Mouse (Mus musculus): Measurements from ENCODE around the gene 1110004F10Rik. TPM values are rescaled to one million over a fixed set of nuclear protein-coding genes. Genes with fewer than 3 reads are reported as not detected.
A peak's percentile ranks its signal among the peaks of the same experiment; 100 is the strongest.
"Not testable (repeated sequence)": the region's sequence is repeated elsewhere in the genome, so short reads cannot be mapped to it uniquely, and the experiment has no call there.

The 1110004F10Rik gene
- total and polyA plus RNA-seq, 2 experiments from 2014 or later, result 148 to 329 TPM

DNA sequence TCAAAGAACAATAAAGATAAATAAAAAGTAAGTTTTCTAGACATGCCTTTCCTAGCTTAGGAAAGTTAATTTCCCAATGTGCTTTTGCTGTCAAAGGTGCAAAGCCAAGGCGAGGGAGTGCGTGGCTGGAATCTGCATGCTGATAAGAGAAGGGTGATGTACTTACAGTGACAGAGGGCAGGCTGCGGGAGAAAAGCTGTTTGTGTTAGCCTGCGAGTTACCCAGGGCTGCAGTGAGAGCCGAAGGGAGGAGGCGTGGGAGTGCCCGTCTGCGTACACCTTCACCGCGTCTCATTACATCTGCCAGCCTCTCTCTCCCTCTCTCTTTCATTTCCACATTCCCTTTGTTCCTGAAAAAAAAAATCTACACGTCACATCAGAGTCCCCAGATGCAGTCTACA, 686 bp upstream of the 1110004F10Rik start, which contains the start of gene Sox6:
Gene Sox6, minus strand, starts transcription at position 286 of the 400 bp plus-strand sequence.
- TF ChIP-seq CTCF (IDR thresholded peaks at IDR 0.05; ENCODE audit: low read depth), result no peak
- no peak within 1 kb of the TSS; the same call in 1 of the 2 replicates for H3K9ac ChIP-seq (replicated peaks; ENCODE audit: low read length)
- peak within 1 kb of the TSS; percentile 42 for H3K4me3 ChIP-seq (ENCODE audit: low read length)
- DNase-seq (ENCODE audit: low spot score) (peak; percentile 12), ATAC-seq (no peak)
- H3K9me3 ChIP-seq (ENCODE audit: low read length), result no peaks in the 10 kb centered on the region
- H3K4me2 ChIP-seq (ENCODE audit: low read depth, low read length), result peak within 1 kb of the TSS; percentile 84
- peaks cover 16% of the 10 kb centered on the region for H3K27me3 ChIP-seq (ENCODE audit: insufficient read depth, low read length)
- peaks cover 12% of the 10 kb centered on the region for H3K4me1 ChIP-seq (ENCODE audit: insufficient read depth, low read length)
- 2% methylated on average over 11 of the region's 11 CpGs for WGBS
- no peak within 1 kb of the TSS for H3K27ac ChIP-seq
- no peaks in the 10 kb centered on the region for H3K36me3 ChIP-seq (ENCODE audit: insufficient read depth, low read length)

DNA sequence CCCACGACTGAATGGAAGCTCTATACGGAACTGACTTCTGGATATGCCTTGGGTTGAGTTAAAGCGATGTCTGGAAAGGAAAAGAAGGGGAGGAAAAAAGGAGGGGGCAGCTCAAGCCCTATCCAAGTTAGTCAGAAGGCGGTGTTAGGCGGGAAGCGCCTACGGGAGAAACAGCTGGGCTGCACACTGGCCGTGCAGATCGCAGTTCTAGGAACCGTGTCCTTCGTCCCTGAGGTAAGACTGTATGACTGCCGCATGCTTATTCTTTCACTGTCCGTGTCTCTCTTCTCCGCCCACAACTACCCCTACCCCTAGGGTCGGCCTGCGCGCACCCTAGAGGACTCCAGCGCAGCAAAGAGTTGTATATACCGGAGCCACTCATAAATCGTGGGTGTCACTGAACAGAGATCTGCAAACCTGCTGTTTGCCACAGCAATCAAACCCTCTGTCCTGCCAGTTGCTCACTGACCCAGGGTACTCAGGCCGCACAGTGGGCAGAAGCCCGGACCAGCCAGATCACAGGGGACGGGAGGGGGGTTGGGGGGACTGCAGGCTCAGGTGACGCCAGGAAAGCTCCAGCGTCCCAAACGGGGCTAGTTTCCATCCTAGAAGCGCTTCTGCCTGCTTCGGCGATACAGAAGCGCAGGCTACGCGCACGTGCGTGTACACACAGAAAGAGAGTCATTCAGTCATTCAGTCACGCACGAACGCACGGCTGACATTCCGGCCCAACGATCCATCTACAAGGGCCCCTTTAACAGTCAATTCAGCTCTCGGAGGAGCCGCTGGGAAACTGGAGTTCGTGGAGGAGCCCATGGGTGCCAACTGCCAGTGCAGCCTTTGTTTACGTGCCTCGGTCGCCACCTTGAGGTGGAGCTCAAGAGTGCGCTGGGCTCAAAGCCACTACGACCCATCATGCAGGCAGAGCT, 605 bp downstream of the 1110004F10Rik start:
- DNase-seq (ENCODE audit: low spot score) (peak; percentile 93), ATAC-seq (peak; percentile 94)
- peaks cover 6% of the 10 kb centered on the region; the same call in 1 of the 2 replicates for H3K4me1 ChIP-seq (ENCODE audit: insufficient read depth, low read length)
- H3K27ac ChIP-seq, result no peak overlapping the region; the same call in 1 of the 2 replicates
- H3K36me3 ChIP-seq (ENCODE audit: insufficient read depth, low read length), result no peaks in the 10 kb centered on the region
- under 1% methylated on average over 48 of the region's 48 CpGs for whole genome bisulfite sequencing
- peaks cover 14% of the 10 kb centered on the region for H3K27me3 ChIP-seq (ENCODE audit: insufficient read depth, low read length)
- H3K4me3 ChIP-seq (ENCODE audit: low read length), result peak overlapping the region; percentile 42
- peak overlapping the region; percentile 84 for H3K4me2 ChIP-seq (ENCODE audit: low read depth, low read length)
- peak; percentile 96 for TF ChIP-seq CTCF (IDR thresholded peaks at IDR 0.05; ENCODE audit: low read depth)
- no peaks in the 10 kb centered on the region for H3K9me3 ChIP-seq (ENCODE audit: low read length)
- H3K9ac ChIP-seq (replicated peaks; ENCODE audit: low read length), result peak overlapping the region; percentile 34

DNA sequence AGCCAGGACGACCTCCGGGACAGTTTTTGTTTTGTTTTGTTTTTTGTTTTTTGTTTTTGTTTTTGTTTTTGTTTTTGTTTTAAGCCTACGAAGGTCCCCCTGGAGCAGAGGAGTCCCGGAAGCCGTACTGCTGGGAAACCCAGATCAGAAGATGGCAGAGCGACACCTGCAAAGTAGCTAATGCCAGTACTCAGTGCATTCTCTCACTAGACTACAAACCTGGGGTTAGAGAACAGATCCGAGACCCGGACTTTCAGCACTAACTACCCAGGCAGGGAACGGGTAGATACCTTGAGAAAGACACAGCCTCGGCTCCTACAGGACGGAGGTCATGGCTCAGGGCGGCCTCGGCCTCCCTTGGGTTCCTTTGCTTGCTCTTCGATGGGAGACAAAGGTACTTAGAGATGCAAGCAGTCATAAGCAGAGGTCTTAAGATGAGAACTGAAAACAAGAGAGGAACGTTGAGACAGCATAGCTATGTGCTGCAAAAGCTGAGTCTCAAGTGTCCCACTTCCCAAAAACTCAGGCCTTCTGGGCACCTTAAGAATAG, 1.3 kb downstream of the 1110004F10Rik start:
- H3K27me3 ChIP-seq (ENCODE audit: insufficient read depth, low read length), result peaks cover 8% of the 10 kb centered on the region
- H3K4me1 ChIP-seq (ENCODE audit: insufficient read depth, low read length), result peaks cover 6% of the 10 kb centered on the region; the same call in 1 of the 2 replicates
- DNase-seq (ENCODE audit: low spot score) (no peak), ATAC-seq (0 out of 2 replicates have a peak, but pooled peaks have one; percentile 34)
- WGBS, result 16% methylated on average over 15 of the region's 15 CpGs
- peak overlapping the region; percentile 84 for H3K4me2 ChIP-seq (ENCODE audit: low read depth, low read length)
- no peak for TF ChIP-seq CTCF (IDR thresholded peaks at IDR 0.05; ENCODE audit: low read depth)
- H3K36me3 ChIP-seq (ENCODE audit: insufficient read depth, low read length), result no peaks in the 10 kb centered on the region
- H3K9ac ChIP-seq (replicated peaks; ENCODE audit: low read length), result no peak overlapping the region
- no peak overlapping the region for H3K27ac ChIP-seq
- peak overlapping the region; percentile 42 for H3K4me3 ChIP-seq (ENCODE audit: low read length)
- H3K9me3 ChIP-seq (ENCODE audit: low read length), result no peaks in the 10 kb centered on the region

DNA sequence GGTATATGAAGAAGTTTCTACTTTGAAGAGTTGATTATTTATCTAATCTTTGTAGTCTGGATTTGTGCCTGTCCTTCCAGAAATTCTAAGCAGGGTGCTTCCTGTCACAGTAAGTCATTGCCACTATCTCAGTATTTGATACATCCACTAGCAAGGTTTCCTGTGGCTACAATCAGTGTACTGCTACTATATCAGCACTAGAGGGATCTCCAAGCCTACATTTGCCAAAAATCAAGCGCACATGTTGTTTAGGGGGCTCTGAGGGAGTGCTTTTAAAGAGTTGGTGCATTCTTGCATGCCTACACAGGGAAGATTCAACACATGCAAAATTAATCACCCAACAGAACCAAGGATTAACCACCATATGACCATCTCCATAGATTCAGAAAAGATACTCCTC, 21.5 kb downstream of the 1110004F10Rik start:
- peak; percentile 30 for DNase-seq (ENCODE audit: low spot score)
- Histone ChIP-seq H3K4me2 (ENCODE audit: low read depth, low read length) (no peak overlapping the region), H3K4me1 (ENCODE audit: insufficient read depth, low read length) (no peaks in the 10 kb centered on the region), H3K9ac (replicated peaks; ENCODE audit: low read length) (no peak overlapping the region), H3K4me3 (ENCODE audit: low read length) (no peak overlapping the region), H3K27me3 (ENCODE audit: insufficient read depth, low read length) (no peaks in the 10 kb centered on the region), H3K27ac (no peak overlapping the region), H3K36me3 (ENCODE audit: insufficient read depth, low read length) (no peaks in the 10 kb centered on the region), H3K9me3 (ENCODE audit: low read length) (no peaks in the 10 kb centered on the region)
- peak; percentile 58 for TF ChIP-seq CTCF (IDR thresholded peaks at IDR 0.05; ENCODE audit: low read depth)
- WGBS, result 29% methylated on average over 1 of the region's 1 CpGs
- no peak for ATAC-seq

DNA sequence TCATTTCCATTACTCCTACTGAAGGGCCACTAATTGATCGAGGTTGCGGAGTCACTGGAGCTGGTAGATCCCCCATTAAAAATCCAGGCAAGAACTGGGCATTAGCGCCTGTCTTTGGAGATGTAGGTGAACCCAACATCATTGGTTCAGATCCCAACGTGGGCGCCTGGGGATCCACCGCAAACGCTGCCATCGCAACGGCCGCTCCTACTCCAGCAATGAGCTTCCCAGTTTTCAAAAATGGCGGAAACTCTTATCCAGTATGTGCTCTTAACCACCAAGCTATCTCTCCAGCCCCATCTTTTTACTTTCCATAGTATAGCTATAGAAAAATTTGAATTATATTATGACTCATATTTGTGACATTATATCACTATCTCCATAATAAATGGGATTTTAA, 45.2 kb downstream of the 1110004F10Rik start, which contains the start of gene Gm4353:
Gene Gm4353, minus strand, starts transcription at position 270 of the 400 bp plus-strand sequence.
- H3K36me3 ChIP-seq (ENCODE audit: insufficient read depth, low read length); DNase-seq (ENCODE audit: low spot score); H3K4me3 ChIP-seq (ENCODE audit: low read length); H3K9me3 ChIP-seq (ENCODE audit: low read length); H3K27ac ChIP-seq; H3K4me1 ChIP-seq (ENCODE audit: insufficient read depth, low read length); H3K9ac ChIP-seq (replicated peaks; ENCODE audit: low read length); ATAC-seq; H3K4me2 ChIP-seq (ENCODE audit: low read depth, low read length); H3K27me3 ChIP-seq (ENCODE audit: insufficient read depth, low read length): not testable (repeated sequence)
- 96% methylated on average over 11 of the region's 11 CpGs for WGBS

DNA sequence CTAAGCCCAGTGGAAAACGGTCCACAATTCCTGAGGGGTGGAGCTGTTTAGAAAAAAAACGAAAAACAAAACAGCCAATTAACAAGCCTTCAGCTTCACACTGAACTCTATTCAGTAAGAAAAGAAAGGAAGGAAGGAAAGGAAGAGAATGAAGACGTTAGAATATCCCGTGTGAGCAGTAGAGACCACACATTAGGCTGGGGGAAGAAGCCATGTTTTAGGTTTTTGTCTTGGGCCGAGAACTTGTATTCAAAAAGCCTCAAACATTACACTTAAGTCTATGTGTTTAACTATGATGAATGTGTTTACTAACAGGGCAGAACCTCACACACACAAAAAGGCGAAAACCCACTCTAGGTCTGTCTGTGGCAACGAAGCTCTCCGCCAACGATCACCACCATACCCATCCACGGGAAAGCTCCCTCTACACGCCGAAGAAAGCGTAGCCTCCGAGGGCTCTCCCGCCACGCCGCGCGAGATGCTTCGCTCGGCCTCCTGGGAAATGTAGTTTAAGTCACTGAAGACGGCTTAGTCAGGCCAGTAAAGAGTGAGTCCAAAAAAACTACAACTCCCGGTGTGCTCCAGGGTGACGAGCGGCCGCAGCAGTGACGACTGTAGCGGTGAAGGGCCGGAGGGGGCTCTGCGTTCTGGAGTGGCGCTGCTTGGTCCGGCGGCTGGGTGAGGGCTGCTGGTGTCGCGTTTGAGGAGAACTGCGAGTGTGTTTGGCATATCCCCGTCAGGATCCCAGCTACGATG, 53.7 kb downstream of the 1110004F10Rik start:
- DNase-seq (ENCODE audit: low spot score) (peak; percentile 99), ATAC-seq (peak; percentile 100)
- Histone ChIP-seq H3K4me1 (ENCODE audit: insufficient read depth, low read length) (peaks cover 14% of the 10 kb centered on the region), H3K27me3 (ENCODE audit: insufficient read depth, low read length) (no peaks in the 10 kb centered on the region), H3K4me2 (ENCODE audit: low read depth, low read length) (peak overlapping the region; percentile 80), H3K36me3 (ENCODE audit: insufficient read depth, low read length) (no peaks in the 10 kb centered on the region), H3K4me3 (ENCODE audit: low read length) (peak overlapping the region; percentile 59), H3K9ac (replicated peaks; ENCODE audit: low read length) (peak overlapping the region; percentile 68), H3K9me3 (ENCODE audit: low read length) (no peaks in the 10 kb centered on the region), H3K27ac (peak overlapping the region; percentile 98)
- WGBS, result under 1% methylated on average over 38 of the region's 38 CpGs
- TF ChIP-seq CTCF (IDR thresholded peaks at IDR 0.05; ENCODE audit: low read depth), result peak; percentile 69

Measured in hindbrain, postnatal 0 days (tissue).